Mouse (Mus musculus) testis, adult 2 months (tissue): ENCODE results near the gene Sdc1. TPM values are rescaled to one million over a fixed set of nuclear protein-coding genes. Genes with fewer than 3 reads are reported as not detected.

Source experiments
- H3K27ac ChIP-seq: fragments of 200-500 bp; 2 replicates; pipeline ENCODE4 v1.5.1; 2012; ENCODE audit warnings: low read depth, low read length; ENCODE audit not compliant: control insufficient read depth, insufficient read depth
- H3K27me3 ChIP-seq: fragments of 200-500 bp; 2 replicates; pipeline ENCODE4 v1.6.1; 2012; ENCODE audit warnings: mild to moderate bottlenecking, low read length, moderate library complexity; ENCODE audit not compliant: control insufficient read depth, insufficient read depth
- H3K36me3 ChIP-seq: fragments of 200-500 bp; 2 replicates; pipeline ENCODE4 v1.6.1; 2012; ENCODE audit warnings: mild to moderate bottlenecking, low read length; ENCODE audit not compliant: control insufficient read depth, insufficient read depth
- H3K4me1 ChIP-seq: fragments of 200-500 bp; 2 replicates; pipeline ENCODE4 v1.6.1; 2012; ENCODE audit warnings: low read length; ENCODE audit not compliant: control insufficient read depth, insufficient read depth
- H3K4me3 ChIP-seq: fragments of 200-500 bp; 2 replicates; pipeline ENCODE4 v1.5.1; 2012; ENCODE audit warnings: low read depth, mild to moderate bottlenecking, low read length, moderate library complexity, mixed read lengths; ENCODE audit not compliant: control insufficient read depth
- CTCF ChIP-seq: fragments of 200-500 bp; IDR thresholded peaks from 2 replicates; pipeline ENCODE4 v1.5.1; 2012; ENCODE audit warnings: low read depth, mild to moderate bottlenecking, inconsistent platforms, low read length, moderate library complexity; ENCODE audit not compliant: control insufficient read depth, insufficient read depth, insufficient replicate concordance
- POLR2A ChIP-seq: fragments of 200-500 bp; IDR thresholded peaks from 2 replicates; pipeline ENCODE4 v1.6.1; 2012; ENCODE audit warnings: low read depth, mild to moderate bottlenecking, inconsistent platforms, low read length, moderate library complexity; ENCODE audit not compliant: control insufficient read depth
- polyA plus RNA-seq: library from polyadenylated mRNA; depleted of rRNA; stranded (reverse); fragments of >200 nt; gene quantifications from 2 replicates; pipeline ENCODE4 v1.2.3, GENCODE M21; 2012; rRNA removed

Gene Sdc1
- polyA plus RNA-seq, 1 experiment = 3.6 TPM

- no peaks in the 10 kb centered on the region for H3K36me3 ChIP-seq
These were observed 56.0 kb downstream of the Sdc1 start for GRCm38 (mm10) chr12:8827014-8827715.

DNA sequence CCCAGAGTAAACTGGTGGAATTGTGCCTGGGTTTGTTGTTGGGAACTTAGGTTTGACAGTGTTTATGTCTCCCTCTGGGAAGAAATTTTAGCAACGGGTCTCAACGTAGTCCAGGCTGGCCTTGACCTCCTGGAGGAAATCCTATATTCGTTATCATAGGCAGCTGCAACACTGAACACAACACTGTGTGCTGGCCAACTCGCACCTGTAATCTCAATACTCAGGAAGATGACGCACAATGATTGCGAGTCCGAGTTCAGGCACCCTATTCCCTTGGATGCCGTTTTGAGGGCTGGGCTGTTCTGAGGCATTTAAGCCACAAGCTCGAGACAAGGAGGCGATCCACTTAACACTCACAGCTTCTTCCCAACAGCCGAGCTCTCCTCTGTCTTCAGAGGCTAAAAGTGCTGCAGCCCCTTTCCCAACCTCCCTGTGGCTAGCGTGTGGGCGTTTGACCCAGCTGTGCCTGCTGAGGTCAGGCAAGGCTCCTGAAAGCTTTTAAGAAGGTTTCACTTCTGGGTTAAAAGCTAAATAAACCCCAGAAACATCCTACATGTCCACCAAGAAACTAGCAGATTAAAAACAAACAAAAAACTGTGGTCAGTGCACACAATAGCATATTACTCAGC, 58.0 kb downstream of the Sdc1 start:
- TF ChIP-seq CTCF (no peak), POLR2A (no peak)
- H3K36me3 ChIP-seq = no peaks in the 10 kb centered on the region
- no peak overlapping the region for H3K4me3 ChIP-seq
- no peaks in the 10 kb centered on the region for H3K4me1 ChIP-seq
- no peak overlapping the region for H3K27ac ChIP-seq
- no peaks in the 10 kb centered on the region for H3K27me3 ChIP-seq

More at GRCm38 (mm10) chr12:8827014-8827715, 56.0 kb downstream of the Sdc1 start:
- TF ChIP-seq POLR2A (no peak), CTCF (no peak)
- no peak overlapping the region for H3K27ac ChIP-seq
- no peaks in the 10 kb centered on the region for H3K27me3 ChIP-seq
- H3K4me3 ChIP-seq = no peak overlapping the region
- H3K4me1 ChIP-seq = no peaks in the 10 kb centered on the region

DNA sequence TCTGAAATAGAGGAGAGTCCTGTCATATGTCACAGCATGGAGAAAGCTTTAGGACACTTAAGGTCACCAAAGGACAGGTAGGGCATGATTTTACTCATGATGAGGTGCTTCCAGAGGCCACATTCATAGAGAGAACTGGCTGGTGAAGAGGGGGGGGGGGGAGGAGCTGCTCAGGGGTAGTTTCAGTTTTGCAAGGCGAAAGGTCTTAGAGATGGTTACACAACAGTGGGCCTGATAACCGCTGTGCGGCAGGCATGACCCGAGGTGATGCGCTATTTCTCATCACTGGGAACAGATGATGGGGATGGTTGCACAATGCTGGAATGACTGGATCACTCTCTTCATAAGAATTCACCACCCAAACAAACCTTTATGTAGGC, 58.5 kb downstream of the Sdc1 start:
- Histone ChIP-seq H3K4me3 (no peak overlapping the region), H3K36me3 (no peaks in the 10 kb centered on the region), H3K27ac (no peak overlapping the region), H3K27me3 (no peaks in the 10 kb centered on the region), H3K4me1 (no peaks in the 10 kb centered on the region)
- no peak for TF ChIP-seq CTCF
- no peak for TF ChIP-seq POLR2A

- Histone ChIP-seq H3K36me3 (no peaks in the 10 kb centered on the region), H3K4me3 (no peak overlapping the region), H3K27ac (no peak overlapping the region), H3K4me1 (no peaks in the 10 kb centered on the region), H3K27me3 (no peaks in the 10 kb centered on the region)
- TF ChIP-seq POLR2A (no peak), CTCF (no peak)
These were observed 60.0 kb downstream of the Sdc1 start for GRCm38 (mm10) chr12:8830967-8831635.

GRCm38 (mm10) chr12:8831710-8832109, 60.6 kb downstream of the Sdc1 start:
- H3K36me3 ChIP-seq = no peaks in the 10 kb centered on the region
- no peak overlapping the region for H3K27ac ChIP-seq
- no peaks in the 10 kb centered on the region for H3K4me1 ChIP-seq
- no peak overlapping the region for H3K4me3 ChIP-seq
- H3K27me3 ChIP-seq = no peaks in the 10 kb centered on the region
- TF ChIP-seq POLR2A = no peak
- no peak for TF ChIP-seq CTCF

GRCm38 (mm10) chr12:8840782-8841325, 69.7 kb downstream of the Sdc1 start:
- no peaks in the 10 kb centered on the region for H3K27me3 ChIP-seq
- no peaks in the 10 kb centered on the region for H3K36me3 ChIP-seq
- no peak overlapping the region for H3K4me3 ChIP-seq
- H3K4me1 ChIP-seq = no peaks in the 10 kb centered on the region
- TF ChIP-seq CTCF (no peak), POLR2A (no peak)
- no peak overlapping the region for H3K27ac ChIP-seq

GRCm38 (mm10) chr12:8842725-8843124, 71.6 kb downstream of the Sdc1 start:
- no peak overlapping the region for H3K4me3 ChIP-seq
- H3K27me3 ChIP-seq = no peaks in the 10 kb centered on the region
- H3K36me3 ChIP-seq = no peaks in the 10 kb centered on the region
- no peak overlapping the region for H3K27ac ChIP-seq
- no peak for TF ChIP-seq CTCF
- TF ChIP-seq POLR2A = no peak
- H3K4me1 ChIP-seq = no peaks in the 10 kb centered on the region

Other genes with a start within 250 kb of the Sdc1 start
- gene Slc7a15, start 172.3 kb upstream of the Sdc1 start, polyA plus RNA-seq = 0.84 and 14.4 TPM in 2 replicates
- 29.4 and 32.2 TPM in 2 replicates for gene Pum2, start 97.2 kb upstream of the Sdc1 start, polyA plus RNA-seq
- 315 and 383 TPM in 2 replicates for gene Laptm4a, start 150.3 kb downstream of the Sdc1 start, polyA plus RNA-seq
- 0.07 and 0.18 TPM in 2 replicates for gene Matn3, start 176.6 kb downstream of the Sdc1 start, polyA plus RNA-seq
- 30.4 and 37.6 TPM in 2 replicates for gene Wdr35, start 202.6 kb downstream of the Sdc1 start, polyA plus RNA-seq